Mouse (Mus musculus): Measurements from ENCODE around the gene Agbl2. TPM values are rescaled to one million over a fixed set of nuclear protein-coding genes. Genes with fewer than 3 reads are reported as not detected.

Agbl2 gene
- total RNA-seq, 2 experiments from 2014 or later = 0.72 to 1.4 TPM

- peak; percentile 61 for DNase-seq
These were observed 88.8 kb downstream of the Agbl2 start for GRCm38 (mm10) chr2:90871180-90871961.

- DNase-seq = no peak
These were observed 91.5 kb downstream of the Agbl2 start for GRCm38 (mm10) chr2:90874025-90874424.

GRCm38 (mm10) chr2:90875239-90875638 is 92.7 kb downstream of the Agbl2 start:
- no peak for DNase-seq

GRCm38 (mm10) chr2:90877584-90878259 is 95.2 kb downstream of the Agbl2 start:
- no peak for DNase-seq

GRCm38 (mm10) chr2:90879419-90879818 is 96.9 kb downstream of the Agbl2 start:
- no peak for DNase-seq

- no peak for DNase-seq
These were observed 97.7 kb downstream of the Agbl2 start for GRCm38 (mm10) chr2:90880144-90880785.

GRCm38 (mm10) chr2:90881824-90882223 is 99.3 kb downstream of the Agbl2 start:
- no peak for DNase-seq

Other genes with a start within 250 kb of the Agbl2 start
- 10 to 100 TPM; 20.9 to 23.2 TPM for gene Ptprj, start 202.1 kb upstream of the Agbl2 start, total RNA-seq (2021)
- 10 to 100 TPM; 17.7 to 25.7 TPM for gene Nup160, start 105.5 kb upstream of the Agbl2 start, total RNA-seq (2021)
- gene Fnbp4, start 37.4 kb upstream of the Agbl2 start, total RNA-seq (2021) = 10 to 100 TPM; 42.4 to 75.4 TPM
- gene Mtch2, start 64.4 kb downstream of the Agbl2 start, total RNA-seq (2021) = 100 to 1,000 TPM; 412 to 444 TPM
- 1 to 10 TPM; 3.3 to 4.8 TPM for gene C1qtnf4, start 103.1 kb downstream of the Agbl2 start, total RNA-seq (2021)
- gene Kbtbd4, start 122.0 kb downstream of the Agbl2 start, total RNA-seq (2021) = 10 to 100 TPM; 24.6 to 26.6 TPM
- gene Ndufs3, start 122.1 kb downstream of the Agbl2 start, total RNA-seq (2021) = 100 to 1,000 TPM; 692 to 778 TPM
- 10 to 100 TPM; 74.7 to 87.0 TPM for gene Celf1, start 157.7 kb downstream of the Agbl2 start, total RNA-seq (2021)